Mouse (Mus musculus) urinary bladder, postnatal 25 days (tissue): ENCODE data around the gene Vmn1r211.
"Not testable (repeated sequence)": the region's sequence is repeated elsewhere in the genome, so short reads cannot be mapped to it uniquely, and the experiment has no call there.

ENCODE experiments used
- DNase-seq: peaks from one replicate; pipeline ENCODE4 v3.0.0; 2022; ENCODE audit warnings: low spot score

Gene Vmn1r211

DNA sequence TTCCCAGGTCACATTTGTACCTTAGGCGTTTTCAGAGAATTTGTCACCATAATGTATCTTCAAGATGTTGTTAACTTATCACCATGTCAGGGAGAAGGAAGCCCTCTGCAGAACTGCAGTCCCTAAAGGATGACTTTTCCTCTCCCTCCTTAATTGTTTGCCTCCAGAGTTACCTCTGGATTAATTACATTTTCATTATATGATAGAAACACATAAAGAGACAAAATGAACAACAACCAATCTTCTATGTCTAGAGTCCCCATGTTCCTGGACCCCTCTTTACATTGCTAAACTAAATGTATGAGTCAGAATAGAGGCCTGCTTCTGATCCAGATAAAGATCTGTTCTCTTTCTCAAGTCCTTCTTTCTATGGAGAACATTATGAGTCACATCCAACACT, at the start of gene Vmn1r211:
Vmn1r211 (minus strand) TSS at position 101 of the 400 bp plus-strand sequence.
- DNase-seq: no peak

DNA sequence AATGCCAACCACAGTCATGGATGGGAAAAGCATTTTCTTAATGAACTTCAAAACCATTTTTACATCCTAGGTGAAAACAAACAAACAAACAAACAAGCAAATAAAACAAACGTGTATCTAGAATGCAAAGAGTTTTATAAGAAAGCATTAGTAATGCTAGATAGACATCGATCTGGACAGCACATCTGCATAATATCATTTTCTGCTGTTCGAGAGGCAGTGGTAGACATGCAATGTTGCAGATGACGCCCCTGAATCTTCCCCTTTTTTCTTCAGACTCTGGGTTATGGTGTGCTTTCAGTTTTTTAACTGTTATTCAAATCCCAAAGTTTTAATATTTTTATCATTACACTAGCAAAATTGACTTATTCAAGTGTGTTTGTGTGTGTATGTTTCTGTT, 26.7 kb upstream of the Vmn1r211 start, which contains the start of gene Vmn1r212:
Vmn1r212 (minus strand) TSS at position 101 of the 400 bp plus-strand sequence.
- no peak for DNase-seq

DNA sequence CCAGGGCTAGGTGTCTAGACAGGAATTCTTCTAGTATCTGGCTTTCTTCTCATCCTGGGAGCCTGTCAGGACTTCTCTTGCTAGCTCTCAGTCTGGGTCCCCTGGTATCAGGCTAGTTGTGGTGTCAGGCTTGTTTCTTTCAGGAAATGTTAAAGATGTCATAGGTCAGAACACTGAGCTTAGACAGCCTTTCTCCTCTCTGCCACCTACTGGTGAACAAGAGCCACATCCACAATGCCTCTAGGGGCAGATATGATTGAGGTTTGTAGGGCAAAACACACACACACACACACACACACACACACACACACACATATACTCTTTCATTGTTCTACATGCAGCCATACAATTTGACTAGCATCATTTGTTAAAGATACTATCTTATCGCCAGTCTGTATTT, 21.9 kb upstream of the Vmn1r211 start:
- no peak for DNase-seq

DNA sequence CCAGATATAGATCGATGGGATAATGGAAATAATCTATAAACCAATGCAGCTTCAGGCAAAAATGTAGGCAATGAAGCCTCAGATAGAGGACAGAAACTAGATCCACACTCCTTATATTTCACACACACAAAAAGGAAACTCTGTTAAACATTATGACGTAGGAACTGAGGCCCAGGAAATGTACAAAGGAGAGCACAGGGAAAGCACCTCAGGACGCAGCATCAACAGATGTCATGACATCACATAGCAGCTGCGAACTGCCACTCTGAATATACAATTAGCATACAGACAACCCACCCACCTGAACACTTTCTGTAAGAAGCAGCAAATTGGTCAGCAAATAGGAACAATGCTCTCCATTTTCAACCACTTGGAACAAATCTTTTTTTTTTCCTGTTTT, 2.6 kb downstream of the Vmn1r211 start:
- no peak for DNase-seq

DNA sequence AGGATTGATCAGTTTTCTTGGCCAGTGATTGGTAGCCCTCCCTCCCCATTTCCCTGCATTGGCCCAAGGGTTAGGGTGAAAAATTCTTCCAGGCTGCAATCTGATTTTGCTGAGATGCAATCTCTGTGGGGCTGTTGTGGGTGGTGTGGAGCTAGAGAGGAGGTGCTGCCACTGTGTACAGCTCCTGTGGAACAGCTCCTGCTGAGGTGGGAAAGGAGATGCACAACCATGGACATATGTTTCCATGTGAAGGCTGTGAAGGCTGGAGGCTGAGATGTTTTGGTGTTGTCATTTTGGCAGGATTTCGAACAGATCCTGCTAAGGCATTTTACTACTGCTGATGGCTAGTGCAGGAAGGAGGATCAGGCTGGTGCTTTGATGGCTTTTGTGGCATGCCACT, 10.6 kb downstream of the Vmn1r211 start:
- no peak for DNase-seq

DNA sequence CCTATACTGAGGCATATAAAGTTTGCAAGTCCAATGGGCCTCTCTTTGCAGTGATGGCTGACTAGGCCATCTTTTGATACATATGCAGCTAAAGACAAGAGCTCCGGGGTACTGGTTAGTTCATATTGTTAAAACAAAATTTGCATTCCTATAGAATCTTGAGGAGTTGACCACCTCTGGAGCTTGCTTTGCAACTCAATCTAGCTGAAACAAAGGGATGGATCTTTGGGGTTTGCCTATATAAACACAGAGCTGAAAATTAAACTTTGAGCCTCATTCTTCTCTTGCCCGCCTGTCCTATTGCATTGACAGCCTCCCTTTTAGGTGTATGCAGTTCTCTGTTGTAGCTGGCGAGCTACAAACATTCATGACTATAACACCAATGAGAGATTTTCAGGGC, 13.1 kb downstream of the Vmn1r211 start:
- not testable (repeated sequence) for DNase-seq

DNA sequence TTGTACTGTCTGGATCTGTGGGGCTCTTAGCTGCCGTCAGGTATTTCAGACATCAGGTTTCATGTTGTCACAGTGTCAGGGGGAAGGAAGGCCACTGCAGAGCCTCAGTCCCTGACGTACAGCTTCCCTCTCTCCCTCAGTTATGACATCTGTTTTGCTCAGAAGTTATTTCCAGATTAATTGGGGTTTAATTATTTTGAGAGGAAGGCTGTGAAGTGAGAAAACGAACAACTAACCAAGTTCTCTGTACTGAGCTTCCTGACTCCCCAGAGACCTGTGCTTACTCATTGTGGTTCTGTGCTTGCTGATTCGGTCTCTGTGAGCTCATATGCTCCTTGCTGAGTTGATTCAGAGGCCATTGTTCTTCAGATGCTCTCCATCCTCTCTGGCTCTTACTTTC, 26.1 kb downstream of the Vmn1r211 start, which contains the start of gene Vmn1r210:
Vmn1r210 (minus strand) TSS at position 101 of the 400 bp plus-strand sequence.
- DNase-seq: no peak

DNA sequence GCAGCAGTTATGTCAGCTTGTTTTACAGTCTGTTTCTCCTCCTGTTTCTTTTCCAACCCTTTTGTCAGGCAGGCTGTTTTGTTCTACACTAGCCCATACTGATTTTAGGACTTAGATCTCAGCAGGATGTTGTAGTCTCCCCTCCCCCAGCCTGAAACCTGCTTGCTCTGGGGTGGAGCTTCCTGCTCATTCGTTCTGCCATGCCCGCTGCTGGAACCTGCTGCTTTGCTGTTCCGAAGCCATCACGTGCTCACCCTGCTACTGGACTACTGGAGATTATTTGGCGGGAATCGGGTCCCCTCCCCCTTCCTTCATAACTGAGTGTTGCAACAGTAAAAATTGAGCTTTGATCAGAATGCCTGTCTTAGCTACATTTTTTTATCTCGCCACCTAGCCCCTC, 28.0 kb downstream of the Vmn1r211 start:
- DNase-seq: not testable (repeated sequence)

DNA sequence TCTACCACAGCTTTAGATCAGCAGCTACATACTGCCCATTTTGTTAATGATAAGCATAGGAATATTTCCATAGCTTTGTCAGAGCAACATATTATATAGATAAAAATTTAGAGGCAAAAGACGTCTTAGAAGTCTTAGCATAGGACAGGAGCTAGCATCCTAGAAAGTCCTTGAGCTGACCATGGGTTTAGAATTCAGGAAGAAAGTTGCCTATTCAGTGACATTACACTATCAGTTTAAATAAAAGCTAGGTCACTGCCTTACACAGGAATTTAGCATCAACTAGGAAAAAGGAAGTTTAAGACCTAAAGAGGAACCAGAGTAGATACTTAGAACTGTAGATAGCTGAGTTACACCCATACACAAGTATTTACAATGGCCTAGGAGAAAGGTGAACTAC, 35.8 kb downstream of the Vmn1r211 start:
- DNase-seq: not testable (repeated sequence)

DNA sequence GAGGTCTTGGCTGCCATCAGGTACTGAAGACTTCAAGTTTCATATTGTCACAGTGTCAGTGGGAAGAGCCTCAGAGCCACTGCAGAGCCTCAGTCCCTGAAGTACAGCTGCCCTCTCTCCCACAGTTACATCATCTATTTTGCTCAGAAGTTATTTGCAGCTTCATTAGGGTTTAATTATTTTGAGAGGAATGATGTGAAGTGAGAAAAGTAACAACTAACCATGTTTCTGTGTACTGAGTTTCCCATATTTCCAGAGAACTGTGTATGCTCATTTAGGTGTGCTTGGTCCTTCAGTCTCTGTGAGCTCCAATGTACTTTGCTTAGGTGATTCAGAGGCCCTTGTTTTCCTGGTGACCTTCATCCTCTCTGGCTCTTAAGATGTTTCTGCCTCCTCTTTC, 47.8 kb downstream of the Vmn1r211 start, which contains the start of gene Vmn1r209:
Vmn1r209 (minus strand) TSS at position 101 of the 400 bp plus-strand sequence.
- DNase-seq: not testable (repeated sequence)
